Mouse (Mus musculus): Measurements from ENCODE around the gene Cry1. TPM values are rescaled to one million over a fixed set of nuclear protein-coding genes. Genes with fewer than 3 reads are reported as not detected.

Gene Cry1
- polyA plus RNA-seq, 1 experiment: 6.1 TPM

DNA sequence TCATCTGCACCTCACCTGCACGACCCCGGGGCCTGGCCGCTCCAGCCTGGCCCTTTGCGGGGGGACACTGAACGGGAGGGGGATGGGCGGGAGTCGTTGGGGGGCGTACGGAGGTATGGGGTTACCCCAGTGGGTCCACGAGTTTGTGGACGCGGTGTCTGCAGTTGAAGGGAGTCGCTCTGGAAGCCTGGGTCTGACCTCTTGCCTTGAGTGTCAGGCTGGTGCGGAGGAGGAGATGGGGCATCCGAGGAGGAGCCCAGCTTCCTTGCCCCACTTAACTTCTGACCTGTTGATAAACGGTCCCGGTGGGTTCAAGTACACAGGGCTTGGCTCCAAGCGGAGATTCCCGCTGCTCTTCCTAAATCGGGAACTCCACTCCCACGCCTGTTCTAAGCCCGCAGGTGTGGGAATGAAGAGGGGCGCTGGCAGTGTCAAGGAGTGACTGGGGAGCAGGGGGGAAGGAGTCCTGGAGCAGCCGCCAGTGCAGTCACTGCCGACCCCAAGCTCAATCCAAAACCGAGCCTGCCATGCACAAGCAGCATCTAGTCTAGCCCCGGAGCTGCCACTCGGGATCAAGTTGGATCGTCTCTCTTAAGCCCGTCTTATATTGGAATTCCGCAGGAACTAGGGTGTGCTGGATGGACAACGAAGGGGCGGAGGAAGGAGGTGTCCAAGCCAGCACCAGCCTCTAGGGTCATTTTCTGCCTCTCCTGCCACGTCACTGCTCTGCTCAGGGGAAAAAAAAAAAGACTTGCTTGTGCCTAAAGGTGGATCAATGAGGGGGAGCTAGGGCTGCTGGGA lies 81.6 kb downstream of the Cry1 start:
- H3K27me3 ChIP-seq (ENCODE audit: control insufficient read depth, insufficient read depth, insufficient read length): no peaks in the 10 kb centered on the region
- peak; percentile 29 for TF ChIP-seq POLR2A (IDR thresholded peaks at IDR 0.05; ENCODE audit: insufficient read length, low read depth)
- no peak for TF ChIP-seq REST (IDR thresholded peaks at IDR 0.05; ENCODE audit: insufficient read depth, insufficient read length)
- H3K36me3 ChIP-seq (ENCODE audit: control insufficient read depth, insufficient read depth): no peaks in the 10 kb centered on the region
- H3K4me2 ChIP-seq (ENCODE audit: low read depth): peak overlapping the region; percentile 86
- peaks cover 53% of the 10 kb centered on the region for H3K79me2 ChIP-seq (ENCODE audit: control insufficient read depth, insufficient read depth)
- peak overlapping the region; percentile 49 for H3ac ChIP-seq (ENCODE audit: control insufficient read depth, insufficient read length)
- peak overlapping the region; percentile 85 for H3K4me3 ChIP-seq

DNA sequence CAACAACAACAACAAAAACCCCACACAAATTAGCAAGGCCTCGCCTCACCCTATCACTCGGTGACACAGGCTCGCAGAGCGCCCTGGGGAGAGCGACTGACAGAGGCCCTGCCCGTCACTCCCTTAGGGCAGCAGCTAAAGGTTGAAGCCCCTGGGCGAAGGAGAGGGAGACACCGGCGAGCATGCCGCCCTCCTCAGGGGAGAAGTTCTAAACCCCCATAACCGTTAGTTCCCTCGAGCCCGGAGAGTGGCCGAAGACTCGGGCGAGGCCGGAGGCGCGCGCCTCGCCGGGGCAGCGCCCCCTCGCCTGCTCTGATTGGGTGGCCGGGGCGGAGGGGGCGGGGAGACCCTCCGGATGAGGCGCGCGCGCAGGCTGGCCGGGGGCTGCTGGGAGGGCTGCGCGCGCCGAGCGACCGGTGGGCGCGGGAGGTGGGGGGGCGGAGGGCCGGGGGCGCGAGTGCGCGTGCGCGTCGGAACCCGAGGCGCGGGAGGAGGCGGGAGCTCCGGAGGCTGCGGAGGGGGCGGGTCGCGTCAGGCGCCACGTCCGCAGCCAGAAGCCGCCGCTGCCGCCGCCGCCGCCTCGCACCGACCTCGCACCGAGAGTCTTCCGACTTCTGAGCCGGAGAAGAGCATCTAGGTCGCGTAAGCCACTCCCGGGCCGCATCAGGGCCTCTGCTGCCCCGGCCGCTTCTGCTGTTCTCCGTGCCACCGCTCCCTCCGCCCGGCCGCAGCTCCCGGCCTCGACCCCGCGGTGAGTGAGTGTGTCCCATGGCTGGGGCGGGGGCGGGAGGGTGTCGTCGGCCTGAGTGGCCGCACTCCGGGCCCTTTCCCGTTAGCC lies 82.4 kb downstream of the Cry1 start, which contains the start of the genes Fhl4 and Tmem263:
Gene Fhl4 (minus strand): TSS at position 249 of the 838 bp plus-strand sequence.
Gene Tmem263 (plus strand): TSS at position 381 of the 838 bp plus-strand sequence.
- H3K27me3 ChIP-seq (ENCODE audit: control insufficient read depth, insufficient read depth, insufficient read length): no peaks in the 10 kb centered on the region
- H3ac ChIP-seq (ENCODE audit: control insufficient read depth, insufficient read length): peak within 1 kb of the TSS; percentile 49
- peak within 1 kb of the TSS; percentile 85 for H3K4me3 ChIP-seq
- peaks cover 44% of the 10 kb centered on the region for H3K79me2 ChIP-seq (ENCODE audit: control insufficient read depth, insufficient read depth)
- no peak for TF ChIP-seq MAX (IDR thresholded peaks at IDR 0.05; ENCODE audit: low read depth)
- TF ChIP-seq REST (IDR thresholded peaks at IDR 0.05; ENCODE audit: insufficient read depth, insufficient read length): no peak
- TF ChIP-seq MYOD1 (IDR thresholded peaks at IDR 0.05; ENCODE audit: control insufficient read depth in 1 of 3, insufficient read length in 2 of 3, low read depth in 2 of 3): no peak
- peak; percentile 65 for TF ChIP-seq POLR2A (IDR thresholded peaks at IDR 0.05; ENCODE audit: insufficient read length, low read depth)
- no peak for TF ChIP-seq TCF12 (IDR thresholded peaks at IDR 0.05; ENCODE audit: insufficient read depth, poor library complexity, severe bottlenecking)
- peak in 1 of 3 experiments; percentile 2 for TF ChIP-seq MYOG (IDR thresholded peaks at IDR 0.05; ENCODE audit: control insufficient read depth in 1 of 3, insufficient read depth in 1 of 3, insufficient read length in 2 of 3, low read depth in 2 of 3)
- TF ChIP-seq TCF3 (IDR thresholded peaks at IDR 0.05; ENCODE audit: insufficient read length, low read depth): no peak
- no peak for TF ChIP-seq USF1 (IDR thresholded peaks at IDR 0.05; ENCODE audit: low read depth)
- TF ChIP-seq E2F4 (IDR thresholded peaks at IDR 0.05; ENCODE audit: insufficient read depth): peak; percentile 28
- TF ChIP-seq SRF (IDR thresholded peaks at IDR 0.05; ENCODE audit: control insufficient read depth, insufficient read length, low read depth): no peak
- TF ChIP-seq CEBPB (IDR thresholded peaks at IDR 0.05; ENCODE audit: insufficient read depth, poor library complexity, severe bottlenecking): no peak
- peak; percentile 66 for TF ChIP-seq POLR2AphosphoS2 (IDR thresholded peaks at IDR 0.05; ENCODE audit: insufficient read length, low read depth)
- no peaks in the 10 kb centered on the region for H3K36me3 ChIP-seq (ENCODE audit: control insufficient read depth, insufficient read depth)
- H3K4me2 ChIP-seq (ENCODE audit: low read depth): peak within 1 kb of the TSS; percentile 93

DNA sequence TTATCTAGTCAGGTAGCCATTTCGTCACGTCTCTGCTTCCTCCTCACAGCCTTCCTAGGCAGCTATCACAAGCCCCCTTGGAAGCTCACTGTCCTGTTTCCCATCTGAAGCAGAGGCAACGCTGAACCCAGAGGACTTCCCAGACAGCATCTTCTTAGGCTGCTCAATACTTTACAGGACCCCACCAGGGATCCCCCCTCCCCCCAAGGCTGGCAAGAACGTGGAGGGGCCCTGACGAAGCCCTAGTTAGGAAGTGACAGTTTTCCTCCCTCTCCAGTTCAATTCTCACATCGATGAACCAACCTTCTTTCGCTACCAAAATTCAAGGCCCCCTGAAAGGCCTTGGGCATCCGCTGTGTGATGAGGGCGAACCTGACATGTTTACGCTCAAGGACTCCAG lies 83.0 kb downstream of the Cry1 start:
- peak overlapping the region; percentile 85 for H3K4me3 ChIP-seq
- peak overlapping the region; percentile 49 for H3ac ChIP-seq (ENCODE audit: control insufficient read depth, insufficient read length)
- H3K4me2 ChIP-seq (ENCODE audit: low read depth): peak overlapping the region; percentile 93
- no peaks in the 10 kb centered on the region for H3K36me3 ChIP-seq (ENCODE audit: control insufficient read depth, insufficient read depth)
- no peak for TF ChIP-seq TCF12 (IDR thresholded peaks at IDR 0.05; ENCODE audit: insufficient read depth, poor library complexity, severe bottlenecking)
- no peak for TF ChIP-seq TCF3 (IDR thresholded peaks at IDR 0.05; ENCODE audit: insufficient read length, low read depth)
- TF ChIP-seq MYOG (IDR thresholded peaks at IDR 0.05; ENCODE audit: control insufficient read depth in 1 of 3, insufficient read depth in 1 of 3, insufficient read length in 2 of 3, low read depth in 2 of 3): no peak
- TF ChIP-seq E2F4 (IDR thresholded peaks at IDR 0.05; ENCODE audit: insufficient read depth): no peak
- TF ChIP-seq POLR2A (IDR thresholded peaks at IDR 0.05; ENCODE audit: insufficient read length, low read depth): no peak
- no peak for TF ChIP-seq REST (IDR thresholded peaks at IDR 0.05; ENCODE audit: insufficient read depth, insufficient read length)
- TF ChIP-seq MYOD1 (IDR thresholded peaks at IDR 0.05; ENCODE audit: control insufficient read depth in 1 of 3, insufficient read length in 2 of 3, low read depth in 2 of 3): no peak
- TF ChIP-seq POLR2AphosphoS2 (IDR thresholded peaks at IDR 0.05; ENCODE audit: insufficient read length, low read depth): no peak
- TF ChIP-seq SRF (IDR thresholded peaks at IDR 0.05; ENCODE audit: control insufficient read depth, insufficient read length, low read depth): no peak
- no peak for TF ChIP-seq USF1 (IDR thresholded peaks at IDR 0.05; ENCODE audit: low read depth)
- no peak for TF ChIP-seq CEBPB (IDR thresholded peaks at IDR 0.05; ENCODE audit: insufficient read depth, poor library complexity, severe bottlenecking)
- TF ChIP-seq MAX (IDR thresholded peaks at IDR 0.05; ENCODE audit: low read depth): no peak
- H3K27me3 ChIP-seq (ENCODE audit: control insufficient read depth, insufficient read depth, insufficient read length): no peaks in the 10 kb centered on the region
- H3K79me2 ChIP-seq (ENCODE audit: control insufficient read depth, insufficient read depth): peaks cover 38% of the 10 kb centered on the region

Other genes starting within 250 kb of the Cry1 start
- gene Fhl4, start 82.6 kb downstream of the Cry1 start, polyA plus RNA-seq (2012; fragmentation: generic; extraction: Trizol): 0.24 TPM
- 12.6 TPM for gene Tmem263, start 82.4 kb downstream of the Cry1 start, polyA plus RNA-seq (2012; fragmentation: generic; extraction: Trizol)
- gene Mterf2, start 57.0 kb downstream of the Cry1 start, polyA plus RNA-seq (2012; fragmentation: generic; extraction: Trizol): 3.9 TPM
- gene Btbd11, start 201.8 kb upstream of the Cry1 start, polyA plus RNA-seq (2012; fragmentation: generic; extraction: Trizol): 6.8 TPM